Mouse (Mus musculus) WW6 (cell line): ENCODE data around the gene En2.

Experiments
- DNase-seq: peaks from one replicate; pipeline ENCODE4 v3.0.0-alpha.2; 2013; ENCODE audit warnings: low read depth, low spot score

The En2 gene

DNA sequence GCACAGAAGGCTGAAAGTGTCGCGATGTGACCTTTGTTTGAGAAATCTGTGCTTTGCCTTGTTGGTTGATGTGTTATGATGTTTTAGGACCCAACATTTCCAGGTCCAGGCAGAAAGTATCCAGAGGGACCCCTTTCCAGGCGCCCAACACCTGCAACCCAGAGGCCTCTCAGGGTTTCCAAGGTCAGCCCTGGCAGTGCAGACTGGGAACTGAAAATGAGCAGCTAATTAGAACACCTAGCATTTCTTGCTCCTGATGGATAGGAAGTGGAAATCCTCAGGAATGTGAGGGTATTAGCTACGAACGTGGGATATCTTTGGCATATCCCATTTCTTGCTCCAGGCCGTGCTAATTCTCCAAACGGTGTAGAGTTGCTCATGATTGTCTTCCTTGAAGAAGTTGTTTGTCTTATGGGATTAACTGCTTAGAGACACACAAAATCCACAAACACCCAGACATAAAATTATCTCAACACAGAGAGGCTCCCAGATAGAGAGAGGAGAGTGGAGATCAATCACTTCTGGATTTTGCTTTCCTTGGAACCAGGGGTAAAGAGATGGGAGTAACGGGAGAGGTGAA lies 5.5 kb upstream of the En2 start:
- no peak for DNase-seq

DNA sequence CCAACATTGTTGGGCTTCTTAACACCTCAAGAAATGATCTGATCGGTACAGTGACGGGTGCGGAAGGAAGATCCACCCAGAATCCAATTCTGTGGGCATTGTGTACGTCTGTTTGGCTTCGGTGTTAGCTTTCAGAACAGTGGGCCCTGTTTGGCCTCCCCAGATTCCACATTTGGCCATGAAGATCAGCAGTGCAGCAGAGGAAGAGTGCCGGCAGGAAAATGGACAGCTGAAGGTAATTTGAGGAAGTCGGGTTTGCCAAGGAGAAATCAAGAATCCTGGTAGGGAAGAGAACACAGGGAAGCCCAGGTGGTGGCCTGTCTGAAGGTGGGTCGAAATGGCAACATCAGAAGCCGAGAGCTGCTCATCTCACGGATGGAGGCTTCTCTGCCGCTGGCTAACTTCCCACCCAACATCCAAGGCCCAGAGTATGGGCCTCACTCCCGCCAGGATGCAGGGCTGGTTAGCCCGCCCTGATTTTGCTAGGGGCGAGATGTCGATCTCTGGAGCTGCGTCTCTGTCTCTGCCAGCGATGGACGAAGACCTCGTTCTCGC lies 4.0 kb upstream of the En2 start:
- no peak for DNase-seq

DNA sequence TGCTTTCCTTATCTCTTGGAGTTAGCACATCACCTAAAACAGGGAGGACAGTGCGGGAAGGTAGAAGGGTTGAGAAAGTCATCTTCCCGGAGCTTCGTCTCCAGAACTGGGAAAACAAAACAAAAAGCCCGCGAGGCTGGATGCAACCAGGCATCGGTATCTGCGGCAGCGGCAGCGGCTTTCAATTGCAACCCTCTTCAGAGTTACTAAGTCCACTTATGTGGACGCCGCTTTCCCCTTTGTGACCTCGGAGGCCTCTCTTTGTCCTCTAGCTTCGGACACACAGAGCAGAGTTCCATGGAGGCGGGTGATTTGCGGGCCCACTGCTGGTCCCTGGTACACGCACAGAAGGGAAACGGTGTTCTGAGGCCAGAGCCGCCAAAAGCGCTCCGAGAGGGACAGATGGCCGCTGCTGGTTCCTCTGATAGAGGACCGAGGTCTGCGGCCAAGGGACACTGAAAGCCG lies 3.5 kb upstream of the En2 start:
- DNase-seq, result no peak

DNA sequence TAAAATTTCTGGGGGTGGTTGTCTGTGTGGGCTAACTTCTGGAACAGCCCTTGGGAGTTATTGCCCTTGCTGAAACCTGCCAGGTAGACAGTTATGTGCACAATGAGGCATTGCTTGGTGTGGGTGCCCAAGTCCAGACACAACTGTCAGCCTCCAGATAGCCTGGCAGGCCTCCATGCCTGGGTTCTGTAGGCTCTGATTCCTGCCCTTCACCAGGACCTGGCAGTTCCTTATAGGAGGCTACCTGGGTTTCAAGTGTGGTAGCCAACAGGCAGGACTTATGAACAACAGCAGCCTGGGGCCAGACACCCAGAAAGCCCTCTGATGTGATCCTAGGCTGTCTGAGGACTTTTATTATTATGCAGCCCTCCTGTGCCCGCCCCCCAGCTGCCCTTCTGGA lies 1.6 kb upstream of the En2 start:
- no peak for DNase-seq

DNA sequence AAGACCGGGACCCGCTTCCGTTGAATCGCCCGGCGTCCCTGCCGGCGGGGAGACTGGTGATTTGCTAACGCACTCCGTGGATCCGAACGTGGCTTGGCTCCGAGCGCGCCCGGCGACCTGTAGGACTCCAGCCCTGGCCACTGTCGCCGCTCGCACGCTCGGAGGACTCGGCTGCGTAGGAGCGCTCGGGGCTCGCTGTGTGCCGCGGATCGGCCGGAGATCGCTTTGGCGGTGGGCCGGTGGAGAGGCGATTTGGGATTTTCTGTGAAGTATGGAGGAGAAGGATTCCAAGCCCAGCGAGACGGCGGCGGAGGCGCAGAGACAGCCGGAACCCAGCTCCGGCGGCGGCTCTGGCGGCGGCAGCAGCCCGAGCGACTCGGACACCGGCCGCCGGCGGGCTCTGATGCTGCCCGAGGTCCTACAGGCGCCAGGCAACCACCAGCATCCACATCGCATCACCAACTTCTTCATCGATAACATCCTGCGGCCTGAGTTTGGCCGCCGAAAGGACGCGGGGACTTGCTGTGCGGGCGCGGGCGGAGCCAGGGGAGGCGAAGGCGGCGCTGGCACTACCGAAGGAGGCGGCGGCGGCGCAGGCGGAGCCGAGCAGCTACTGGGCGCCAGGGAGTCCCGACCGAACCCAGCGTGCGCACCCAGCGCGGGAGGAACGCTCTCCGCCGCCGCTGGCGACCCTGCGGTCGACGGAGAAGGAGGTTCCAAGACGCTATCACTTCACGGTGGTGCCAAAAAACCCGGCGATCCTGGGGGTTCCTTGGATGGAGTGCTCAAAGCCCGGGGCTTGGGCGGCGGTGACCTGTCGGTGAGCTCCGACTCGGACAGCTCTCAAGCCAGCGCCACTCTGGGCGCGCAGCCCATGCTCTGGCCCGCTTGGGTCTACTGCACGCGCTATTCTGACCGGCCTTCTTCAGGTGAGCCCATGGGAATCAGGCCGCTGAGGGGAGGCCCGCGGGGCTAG lies 1.1 kb downstream of the En2 start:
- DNase-seq, result no peak

DNA sequence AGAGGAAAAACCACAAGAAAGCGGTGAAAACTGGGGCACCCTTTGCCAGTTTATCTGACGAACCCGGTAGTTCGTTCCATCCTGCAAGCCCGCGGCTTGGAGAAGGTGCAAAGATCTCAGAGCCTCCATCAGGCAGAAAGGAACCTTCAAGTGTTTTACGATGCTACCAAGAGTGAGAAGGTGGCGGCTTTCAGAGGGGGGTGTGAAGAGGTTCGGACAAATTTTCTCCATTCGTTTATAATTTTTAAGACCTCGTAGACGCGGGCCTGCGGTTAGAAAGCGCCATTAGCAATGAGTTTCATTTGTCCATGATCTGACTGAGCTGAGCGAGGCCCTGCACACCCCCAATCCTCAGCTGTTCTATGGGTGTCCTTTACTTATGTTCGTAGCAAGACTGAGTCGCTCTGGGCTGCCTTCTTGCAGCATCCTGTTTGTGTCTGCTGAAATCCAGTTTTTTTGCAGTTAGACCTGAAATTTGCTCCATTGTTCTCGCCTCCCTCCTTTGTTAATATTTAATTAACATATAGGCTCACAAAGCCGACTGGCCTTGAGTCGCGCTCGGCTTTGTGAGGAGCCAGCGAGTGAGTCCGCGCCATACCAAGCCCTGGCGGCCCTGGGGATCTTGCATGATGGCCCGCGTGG lies 2.2 kb downstream of the En2 start:
- no peak for DNase-seq

DNA sequence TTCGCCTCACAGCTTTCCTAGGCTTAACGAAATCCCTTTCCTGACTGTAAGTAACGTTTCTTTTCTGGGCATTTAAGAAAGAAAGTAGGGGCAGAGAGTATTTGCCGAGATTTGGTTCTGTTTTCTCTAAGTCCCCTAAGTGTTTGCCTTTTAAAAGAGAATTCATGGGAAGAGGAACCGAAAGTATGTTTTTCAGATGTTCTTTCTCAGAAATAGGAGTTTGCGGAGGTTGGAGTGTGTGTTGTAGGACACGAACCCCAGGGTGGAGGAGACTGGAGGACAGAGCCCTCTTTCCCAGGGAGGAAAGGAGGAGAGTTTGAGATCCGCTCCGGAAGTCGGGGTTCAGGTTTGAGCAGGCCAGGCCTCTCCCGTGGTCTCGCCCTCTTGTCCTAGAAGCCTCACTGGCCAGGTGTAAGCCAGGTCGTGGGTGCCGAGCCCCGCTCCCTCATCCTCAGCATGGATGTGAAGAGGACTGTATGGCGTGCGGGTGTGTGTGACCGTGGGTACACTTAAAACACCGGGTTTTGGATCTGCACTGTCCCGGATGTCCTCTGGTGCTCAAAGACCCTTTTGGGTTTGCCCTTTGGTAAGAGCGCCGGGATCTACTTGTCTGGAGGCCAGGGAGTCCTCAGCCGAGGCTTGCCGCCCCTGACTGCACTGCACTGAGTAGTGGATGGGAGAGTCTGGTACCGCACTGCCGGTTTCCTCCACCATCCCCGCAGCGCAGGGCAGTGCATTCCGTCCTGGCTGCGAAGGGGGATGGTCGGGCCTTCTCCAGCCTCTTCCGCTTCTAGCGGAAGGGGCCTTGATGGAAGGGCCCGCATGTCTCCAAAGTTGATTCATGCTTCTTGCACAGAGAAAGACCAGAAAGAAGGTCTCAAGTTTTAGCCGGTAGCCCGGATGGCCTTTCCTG lies 3.0 kb downstream of the En2 start:
- DNase-seq, result no peak

DNA sequence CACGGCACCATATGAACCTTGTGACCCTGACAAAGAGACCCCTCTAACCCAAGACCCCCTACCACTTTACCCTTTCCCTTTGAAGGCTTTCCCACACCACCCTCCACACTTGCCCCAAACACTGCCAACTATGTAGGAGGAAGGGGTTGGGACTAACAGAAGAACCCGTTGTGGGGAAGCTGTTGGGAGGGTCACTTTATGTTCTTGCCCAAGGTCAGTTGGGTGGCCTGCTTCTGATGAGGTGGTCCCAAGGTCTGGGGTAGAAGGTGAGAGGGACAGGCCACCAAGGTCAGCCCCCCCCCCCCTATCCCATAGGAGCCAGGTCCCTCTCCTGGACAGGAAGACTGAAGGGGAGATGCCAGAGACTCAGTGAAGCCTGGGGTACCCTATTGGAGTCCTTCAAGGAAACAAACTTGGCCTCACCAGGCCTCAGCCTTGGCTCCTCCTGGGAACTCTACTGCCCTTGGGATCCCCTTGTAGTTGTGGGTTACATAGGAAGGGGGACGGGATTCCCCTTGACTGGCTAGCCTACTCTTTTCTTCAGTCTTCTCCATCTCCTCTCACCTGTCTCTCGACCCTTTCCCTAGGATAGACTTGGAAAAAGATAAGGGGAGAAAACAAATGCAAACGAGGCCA lies 3.8 kb downstream of the En2 start:
- DNase-seq, result no peak

DNA sequence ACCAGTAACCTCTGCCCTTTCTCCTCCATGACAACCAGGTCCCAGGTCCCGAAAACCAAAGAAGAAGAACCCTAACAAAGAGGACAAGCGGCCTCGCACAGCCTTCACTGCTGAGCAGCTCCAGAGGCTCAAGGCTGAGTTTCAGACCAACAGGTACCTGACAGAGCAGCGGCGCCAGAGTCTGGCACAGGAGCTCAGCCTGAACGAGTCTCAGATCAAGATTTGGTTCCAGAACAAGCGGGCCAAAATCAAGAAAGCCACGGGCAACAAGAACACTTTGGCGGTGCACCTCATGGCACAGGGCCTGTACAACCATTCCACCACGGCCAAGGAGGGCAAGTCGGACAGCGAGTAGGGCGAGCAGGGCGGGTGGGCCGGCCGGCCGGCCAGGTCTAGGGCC lies 4.6 kb downstream of the En2 start:
- no peak for DNase-seq

DNA sequence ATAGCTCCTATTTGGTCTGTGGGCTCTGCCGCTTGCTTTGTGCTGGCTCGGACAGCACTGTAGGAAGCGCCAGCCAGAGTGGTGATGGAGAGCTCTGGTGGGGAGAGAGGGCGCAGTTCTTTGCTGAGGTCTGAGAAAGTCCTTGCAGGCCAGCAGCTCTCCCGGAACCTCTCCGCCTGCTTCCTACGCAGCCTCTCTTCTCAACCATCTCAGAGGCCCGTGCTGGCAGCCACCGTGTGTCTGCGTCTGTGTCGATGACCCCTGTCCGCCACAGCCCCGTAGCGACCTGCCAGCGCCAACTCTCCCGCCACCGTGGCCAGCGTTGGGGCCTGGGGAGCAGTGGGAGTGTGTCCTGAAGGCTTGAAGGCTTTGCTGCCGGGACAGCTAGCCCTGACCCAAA lies 5.4 kb downstream of the En2 start:
- no peak for DNase-seq

DNA sequence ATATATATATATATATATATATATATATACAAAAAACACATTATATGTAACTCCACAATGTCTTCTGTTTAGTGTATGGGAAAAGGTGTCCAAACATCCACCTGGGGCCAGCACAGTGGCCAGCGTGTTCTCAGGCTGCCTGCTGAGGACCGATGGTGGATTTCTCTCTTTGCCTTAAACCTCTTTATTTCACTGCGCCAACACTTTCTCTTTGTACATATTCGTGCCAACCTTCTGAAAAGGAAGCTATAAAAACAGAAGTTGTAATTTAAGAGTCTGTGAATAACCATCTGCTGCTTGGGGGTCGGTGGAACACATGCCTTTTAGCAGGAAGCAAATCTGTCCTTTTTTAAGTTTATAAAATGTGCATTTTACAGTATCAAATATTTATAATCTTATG lies 6.2 kb downstream of the En2 start:
- DNase-seq, result no peak

DNA sequence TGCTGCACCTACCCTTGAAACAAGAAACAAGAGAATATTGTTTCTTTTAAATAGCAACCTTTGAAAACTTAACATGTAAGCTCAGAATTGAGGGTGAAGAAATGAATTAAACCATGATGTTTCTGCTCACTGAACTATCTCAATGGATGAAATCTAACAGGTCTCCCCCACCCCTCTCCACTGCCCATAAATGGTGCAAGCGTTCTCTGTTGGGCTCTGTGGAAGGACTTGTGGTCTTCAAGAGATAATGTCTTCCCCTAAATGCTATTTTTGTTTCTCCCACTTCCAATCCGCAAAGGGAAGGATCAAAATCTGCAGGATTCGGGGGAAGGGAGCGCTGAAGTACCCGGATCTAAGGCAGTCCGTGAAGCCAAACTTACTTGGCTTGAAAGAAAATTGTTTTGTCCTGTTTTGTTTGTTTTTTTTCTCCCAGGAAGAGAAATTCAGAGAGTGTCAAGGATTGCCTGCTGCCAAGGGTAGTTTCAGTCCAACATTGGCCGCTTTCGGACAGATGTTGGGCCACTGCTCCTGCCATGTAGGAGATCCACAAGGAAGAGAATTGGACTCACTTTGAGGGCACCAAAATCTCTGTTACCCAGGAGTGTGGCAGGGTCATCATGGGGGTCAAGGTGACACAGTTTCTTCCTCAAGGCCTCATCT lies 6.9 kb downstream of the En2 start:
- no peak for DNase-seq

DNA sequence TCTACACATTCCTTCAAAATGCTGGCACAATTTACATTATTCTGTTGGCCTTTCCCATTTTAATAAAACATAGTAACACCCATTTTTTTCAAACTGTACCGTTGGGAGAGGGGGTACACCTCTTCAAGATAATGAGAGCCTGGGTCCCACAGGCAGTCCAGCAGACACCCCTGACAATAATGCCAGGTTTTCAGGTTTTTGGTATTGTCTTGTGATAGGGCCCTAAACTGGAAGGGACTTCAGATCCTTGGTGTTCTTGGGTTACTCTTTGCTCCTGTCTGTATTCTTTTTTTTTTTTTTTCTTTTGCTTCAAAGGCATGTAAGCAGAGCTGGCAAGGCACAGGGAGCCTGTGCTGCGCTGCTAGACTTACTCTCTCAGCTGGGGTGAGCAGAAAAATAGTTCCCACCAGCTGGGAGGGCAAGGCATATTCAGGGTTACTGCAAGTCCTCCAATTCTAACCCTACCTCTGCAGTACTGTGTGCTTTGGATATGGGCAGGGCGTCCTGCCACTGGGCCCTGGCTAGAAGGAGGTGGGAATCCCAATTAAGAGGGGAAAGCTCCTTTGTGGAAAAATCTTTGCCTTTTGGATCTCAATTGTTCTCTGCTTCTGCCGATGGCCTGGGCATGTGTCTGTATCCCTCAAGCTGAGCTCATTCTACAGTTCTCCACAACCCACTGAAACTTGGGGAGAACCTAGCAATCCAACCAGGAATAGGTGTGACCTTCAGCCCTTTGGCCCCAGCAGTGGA lies 7.6 kb downstream of the En2 start:
- no peak for DNase-seq

DNA sequence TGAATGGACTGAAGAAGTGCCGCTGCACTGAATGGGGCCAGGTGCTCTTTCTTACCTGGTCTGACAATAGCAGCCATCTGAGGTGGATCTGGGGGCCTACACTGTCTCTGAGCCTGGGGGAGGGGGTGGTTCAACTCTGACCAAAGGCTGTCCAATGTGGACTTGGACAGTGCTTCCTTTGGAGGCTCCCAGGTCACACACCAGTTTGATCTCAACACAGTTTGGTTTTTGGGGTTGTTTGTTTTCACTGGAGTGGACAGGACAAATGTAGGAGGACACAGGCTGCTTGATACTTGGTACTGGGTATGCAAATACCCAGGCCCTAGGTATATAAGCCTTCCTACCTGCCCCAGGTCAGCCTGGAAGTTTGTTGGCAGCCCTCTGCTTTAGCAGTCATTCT lies 8.2 kb downstream of the En2 start:
- no peak for DNase-seq

DNA sequence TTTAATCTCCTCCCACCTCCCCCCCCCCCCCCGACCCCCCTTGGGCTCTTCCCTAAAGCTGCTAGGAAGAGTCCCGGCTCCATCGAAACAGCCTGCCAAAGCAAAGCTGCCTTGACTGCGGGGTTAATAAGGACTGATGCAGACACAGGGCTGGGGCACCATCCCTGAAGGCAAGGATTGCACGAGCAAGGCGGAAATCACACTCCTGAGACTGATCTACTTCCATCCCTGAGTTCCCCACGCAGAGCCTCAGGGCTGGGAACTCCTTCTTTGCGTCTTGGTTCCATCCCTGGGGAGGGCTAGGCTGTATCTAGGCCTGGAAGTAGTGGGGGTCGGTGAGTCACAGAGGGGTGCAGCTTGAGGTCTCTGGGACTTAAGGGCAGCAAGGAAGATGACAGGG lies 8.6 kb downstream of the En2 start:
- DNase-seq, result no peak

DNA sequence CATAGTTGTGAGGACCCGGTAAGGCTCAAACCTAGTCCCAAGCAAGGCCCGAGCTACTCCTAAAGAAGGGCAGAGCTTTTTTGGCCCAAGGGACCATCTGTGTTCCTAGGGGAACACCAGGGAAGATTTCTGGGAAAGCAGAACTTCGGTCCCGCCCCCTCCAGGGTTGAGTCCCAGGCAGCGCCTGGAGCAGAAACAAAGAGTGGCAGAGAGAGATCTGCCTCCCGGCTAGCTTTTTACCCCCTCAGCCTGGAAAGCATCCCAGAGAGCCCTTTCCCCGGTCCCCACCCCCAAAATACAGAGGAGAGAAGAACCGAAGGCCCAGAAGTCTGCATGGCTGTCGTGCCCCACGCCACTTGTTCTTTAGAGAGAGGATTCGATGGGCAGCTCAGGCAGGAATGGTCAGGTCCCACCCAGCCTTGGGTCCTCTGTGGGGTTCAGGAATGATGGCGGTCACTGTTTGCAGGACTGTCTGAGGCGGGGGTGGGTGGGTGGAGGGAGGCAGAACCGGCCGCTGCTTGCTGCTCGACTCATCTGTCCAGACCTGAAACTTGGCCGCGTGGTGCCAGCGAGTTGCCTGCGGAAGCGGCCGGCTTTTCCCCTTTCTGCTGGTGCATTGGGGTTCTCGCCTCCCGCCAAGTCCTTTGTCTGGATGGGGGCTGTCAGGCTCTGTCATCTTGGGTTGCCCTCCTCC lies 9.5 kb downstream of the En2 start:
- DNase-seq, result no peak

DNA sequence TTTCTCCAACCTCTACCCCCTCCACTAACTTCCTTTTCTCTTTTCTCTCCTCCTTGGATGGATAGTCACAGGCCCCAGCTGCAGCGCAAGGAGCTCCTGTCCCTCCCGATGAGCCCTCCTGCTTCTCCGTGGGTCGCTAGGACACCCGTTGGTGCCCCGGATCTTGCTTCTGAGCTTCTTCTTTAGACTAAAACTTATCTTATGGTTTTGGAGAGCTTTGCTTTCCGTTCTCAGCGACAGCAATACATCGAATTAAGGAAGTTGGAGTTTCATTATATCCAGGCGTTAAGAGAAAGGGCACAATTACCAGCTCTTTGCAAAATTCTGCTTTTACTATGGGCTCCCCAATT lies 10.1 kb downstream of the En2 start:
- no peak for DNase-seq

DNA sequence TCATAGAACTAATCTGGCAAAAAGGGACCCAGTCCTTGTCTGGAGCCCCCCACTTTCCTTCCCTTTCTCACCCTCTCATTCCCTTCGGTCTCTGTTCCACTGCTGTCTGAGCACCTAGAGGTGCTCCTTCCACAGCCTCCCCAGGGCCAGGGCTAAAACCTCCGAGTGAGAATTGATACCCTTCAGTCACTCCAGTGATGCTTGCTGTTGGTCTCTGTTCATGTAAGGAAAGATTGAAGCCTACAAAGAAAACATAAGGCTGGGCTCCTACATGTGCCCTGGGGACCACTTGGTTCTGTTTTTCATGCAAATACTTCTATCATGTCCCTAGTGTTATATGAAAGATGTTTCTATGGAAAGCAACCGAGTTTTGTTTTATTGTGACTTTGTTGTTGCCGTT lies 10.5 kb downstream of the En2 start:
- DNase-seq, result no peak

DNA sequence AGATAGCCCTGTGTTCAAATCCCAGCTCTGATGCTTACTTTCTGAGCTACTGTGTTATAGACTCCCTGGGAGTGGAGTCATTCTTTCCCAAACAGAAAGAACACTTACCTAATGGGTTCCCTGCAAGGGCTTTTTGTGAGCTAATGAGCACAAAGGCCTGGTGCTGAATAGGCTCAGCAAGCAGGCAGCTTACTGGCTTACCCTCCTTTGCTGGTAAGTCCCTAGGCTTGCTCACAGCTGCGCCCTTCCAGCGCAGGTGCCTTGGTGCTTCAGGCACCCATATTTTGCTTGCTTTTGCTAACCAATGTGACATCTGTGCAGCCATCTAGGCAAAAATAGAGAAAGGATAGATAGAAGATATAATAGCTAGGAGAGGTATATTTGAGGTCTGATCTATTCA lies 11.1 kb downstream of the En2 start:
- no peak for DNase-seq
